Mouse (Mus musculus): Measurements from ENCODE around the gene Gcm2. TPM values are rescaled to one million over a fixed set of nuclear protein-coding genes. Genes with fewer than 3 reads are reported as not detected.

Gcm2 gene
- total RNA-seq (2014; fragmentation: Nextera tagmentation) (not detected in 2 replicates), total RNA-seq (2017) (not detected in 2 replicates)

GRCm38 (mm10) chr13:41110935-41111334, at the start of gene Gcm2:
Gene Gcm2, minus strand, starts transcription at chr13:41111035.
- no peak for ATAC-seq (replicated peaks; ENCODE audit: poor library complexity, severe bottlenecking)

- ATAC-seq (replicated peaks; ENCODE audit: poor library complexity, severe bottlenecking) = no peak
Observed at GRCm38 (mm10) chr13:41158426-41158825, 47.6 kb upstream of the Gcm2 start.

GRCm38 (mm10) chr13:41153146-41153545, 42.3 kb upstream of the Gcm2 start:
- no peak for ATAC-seq (replicated peaks; ENCODE audit: poor library complexity, severe bottlenecking)

GRCm38 (mm10) chr13:41146271-41146670, 35.4 kb upstream of the Gcm2 start:
- ATAC-seq (replicated peaks; ENCODE audit: poor library complexity, severe bottlenecking) = peak; percentile 46; the same call in 1 of the 2 replicates

- no peak for ATAC-seq (replicated peaks; ENCODE audit: poor library complexity, severe bottlenecking)
Observed at GRCm38 (mm10) chr13:41145433-41145970, 34.7 kb upstream of the Gcm2 start.

- peak; percentile 72 for ATAC-seq (replicated peaks; ENCODE audit: poor library complexity, severe bottlenecking)
Observed at GRCm38 (mm10) chr13:41134901-41135300, 24.1 kb upstream of the Gcm2 start.

- no peak for ATAC-seq (replicated peaks; ENCODE audit: poor library complexity, severe bottlenecking)
Observed at GRCm38 (mm10) chr13:41129061-41129460, 18.2 kb upstream of the Gcm2 start.

GRCm38 (mm10) chr13:41128326-41128725, 17.5 kb upstream of the Gcm2 start:
- ATAC-seq (replicated peaks; ENCODE audit: poor library complexity, severe bottlenecking) = peak; percentile 58

- ATAC-seq (replicated peaks; ENCODE audit: poor library complexity, severe bottlenecking) = no peak
Observed at GRCm38 (mm10) chr13:41123666-41124225, 12.9 kb upstream of the Gcm2 start.

GRCm38 (mm10) chr13:41119152-41119945, 8.5 kb upstream of the Gcm2 start:
- peak; percentile 55; the same call in 1 of the 2 replicates for ATAC-seq (replicated peaks; ENCODE audit: poor library complexity, severe bottlenecking)

GRCm38 (mm10) chr13:41113940-41114339, 3.1 kb upstream of the Gcm2 start, which contains the start of gene Sycp2l:
Gene Sycp2l, plus strand, starts transcription at chr13:41114307.
- no peak for ATAC-seq (replicated peaks; ENCODE audit: poor library complexity, severe bottlenecking)

- ATAC-seq (replicated peaks; ENCODE audit: poor library complexity, severe bottlenecking) = 0 out of 2 replicates have a peak, but pooled peaks have one; percentile 7
Observed at GRCm38 (mm10) chr13:41105541-41105940, 5.3 kb downstream of the Gcm2 start.

- ATAC-seq (replicated peaks; ENCODE audit: poor library complexity, severe bottlenecking) = peak; percentile 27; the same call in 1 of the 2 replicates
Observed at GRCm38 (mm10) chr13:41103841-41104525, 6.9 kb downstream of the Gcm2 start.

- ATAC-seq (replicated peaks; ENCODE audit: poor library complexity, severe bottlenecking) = no peak
Observed at GRCm38 (mm10) chr13:41100031-41100430, 10.8 kb downstream of the Gcm2 start.

GRCm38 (mm10) chr13:41098325-41098724, 12.5 kb downstream of the Gcm2 start:
- ATAC-seq (replicated peaks; ENCODE audit: poor library complexity, severe bottlenecking) = peak; percentile 50

GRCm38 (mm10) chr13:41097324-41098058, 13.3 kb downstream of the Gcm2 start:
- ATAC-seq (replicated peaks; ENCODE audit: poor library complexity, severe bottlenecking) = peak; percentile 90

- no peak for ATAC-seq (replicated peaks; ENCODE audit: poor library complexity, severe bottlenecking)
Observed at GRCm38 (mm10) chr13:41094160-41094559, 16.7 kb downstream of the Gcm2 start.

GRCm38 (mm10) chr13:41091271-41091670, 19.6 kb downstream of the Gcm2 start:
- ATAC-seq (replicated peaks; ENCODE audit: poor library complexity, severe bottlenecking) = no peak

GRCm38 (mm10) chr13:41088746-41089145, 22.1 kb downstream of the Gcm2 start:
- ATAC-seq (replicated peaks; ENCODE audit: poor library complexity, severe bottlenecking) = no peak

- no peak for ATAC-seq (replicated peaks; ENCODE audit: poor library complexity, severe bottlenecking)
Observed at GRCm38 (mm10) chr13:41085140-41085539, 25.7 kb downstream of the Gcm2 start.
